Comparison of ENCODE assay signal across 9 mouse cellular contexts in genomic region chr5:149391574-149392375, GRCm38 (mm10). TPM values are rescaled to one million over a fixed set of nuclear protein-coding genes. Genes with fewer than 3 reads are reported as not detected.
DNase-seq lines count a peak whose midpoint lies in the region; ATAC-seq lines count a peak whose summit lies in the region.
"Had no signal": no experiment of that assay in that cellular context is flagged by ENCODE, and none has a peak within 500 bp of the region (broad histone marks: within the 10 kb centered on the region; RNA-seq: fewer than 3 reads in every experiment).

No protein-coding gene starts in this region.

- 0 out of 2 replicates have a peak overlapping the region, but pooled peaks have one; percentile 2 for H3K4me3 ChIP-seq in heart, embryonic 12.5 days
- no peak overlapping the region for H3K4me3 ChIP-seq in embryonic facial prominence, embryonic 13.5 days
- no peak overlapping the region for H3K4me3 ChIP-seq in liver, embryonic 13.5 days (replicated peaks)
- H3K4me3 ChIP-seq: neural tube, embryonic 12.5 days had no signal

- no peak for DNase-seq in heart, postnatal 14 days
- DNase-seq in CD4-positive, CD25-positive, alpha-beta regulatory T cell, adult 2 months (ENCODE audit: low read depth, low spot score) = peak; percentile 68
- DNase-seq in liver, embryonic 13.5 days = no peak
- no peak for DNase-seq in right cerebral cortex, postnatal 36 days (ENCODE audit: low spot score in 2 of 2)
- DNase-seq in frontal cortex, postnatal 25 days (ENCODE audit: low spot score in 2 of 2) = no peak
- no peak for DNase-seq in spleen, adult 18-20 months

- H3K9ac ChIP-seq in heart, embryonic 12.5 days = no peak overlapping the region
- H3K9ac ChIP-seq in embryonic facial prominence, embryonic 13.5 days = no peak overlapping the region
- no peak overlapping the region for H3K9ac ChIP-seq in liver, embryonic 13.5 days
- H3K9ac ChIP-seq: neural tube, embryonic 12.5 days had no signal

- H3K4me1 ChIP-seq in heart, embryonic 12.5 days (replicated peaks) = peaks cover 26% of the 10 kb centered on the region
- H3K4me1 ChIP-seq in embryonic facial prominence, embryonic 13.5 days = peaks cover 35% of the 10 kb centered on the region
- no peaks in the 10 kb centered on the region for H3K4me1 ChIP-seq in liver, embryonic 13.5 days (replicated peaks)
- H3K4me1 ChIP-seq: neural tube, embryonic 12.5 days had no signal

- H3K9me3 ChIP-seq in heart, embryonic 12.5 days (replicated peaks) = peaks cover 4% of the 10 kb centered on the region
- no peaks in the 10 kb centered on the region for H3K9me3 ChIP-seq in embryonic facial prominence, embryonic 13.5 days
- no peaks in the 10 kb centered on the region for H3K9me3 ChIP-seq in liver, embryonic 13.5 days (replicated peaks)
- H3K9me3 ChIP-seq: neural tube, embryonic 12.5 days had no signal

- intact Hi-C loops in heart, postnatal 14 days (cut with DNase I) = loop anchor here (5.0 kb wide), 1 partner anchor 131 kb away; no protein-coding TSS in a partner anchor

- H3K27ac ChIP-seq in heart, embryonic 12.5 days (ENCODE audit: poor library complexity, severe bottlenecking) = peak overlapping the region; percentile 83
- H3K27ac ChIP-seq in embryonic facial prominence, embryonic 13.5 days = peak overlapping the region; percentile 68
- H3K27ac ChIP-seq in liver, embryonic 13.5 days = peak overlapping the region; percentile 23; the same call in 1 of the 2 replicates
- H3K27ac ChIP-seq: neural tube, embryonic 12.5 days had no signal

- H3K36me3 ChIP-seq in heart, embryonic 12.5 days = no peaks in the 10 kb centered on the region
- no peaks in the 10 kb centered on the region for H3K36me3 ChIP-seq in embryonic facial prominence, embryonic 13.5 days
- no peaks in the 10 kb centered on the region for H3K36me3 ChIP-seq in liver, embryonic 13.5 days
- H3K36me3 ChIP-seq: neural tube, embryonic 12.5 days had no signal

- ATAC-seq in heart, embryonic 12.5 days (ENCODE audit: insufficient number of reproducible peaks, low FRiP score) = peak; percentile 34; the same call in 1 of the 2 replicates
- ATAC-seq in embryonic facial prominence, embryonic 13.5 days (ENCODE audit: insufficient number of reproducible peaks, insufficient read depth, low FRiP score, low TSS enrichment, low read depth) = no peak
- no peak for ATAC-seq in liver, embryonic 13.5 days (ENCODE audit: low read depth)

- 0 out of 2 replicates have a peak, but pooled peaks cover 3% of the 10 kb centered on the region for H3K27me3 ChIP-seq in heart, embryonic 12.5 days (replicated peaks)
- H3K27me3 ChIP-seq in embryonic facial prominence, embryonic 13.5 days = peaks cover 11% of the 10 kb centered on the region
- no peaks in the 10 kb centered on the region for H3K27me3 ChIP-seq in liver, embryonic 13.5 days
- H3K27me3 ChIP-seq: neural tube, embryonic 12.5 days had no signal

- WGBS in heart, embryonic 12.5 days = 9% methylated on average over 18 of the region's 18 CpGs
- WGBS in embryonic facial prominence, embryonic 13.5 days = 20% methylated on average over 18 of the region's 18 CpGs
- 4% methylated on average over 18 of the region's 18 CpGs for WGBS in liver, embryonic 13.5 days (ENCODE audit: insufficient replicate concordance)

- peak overlapping the region; percentile 48 for H3K4me2 ChIP-seq in heart, embryonic 12.5 days
- H3K4me2 ChIP-seq in embryonic facial prominence, embryonic 13.5 days = peak overlapping the region; percentile 30
- 0 out of 2 replicates have a peak overlapping the region, but pooled peaks have one; percentile 24 for H3K4me2 ChIP-seq in liver, embryonic 13.5 days
- H3K4me2 ChIP-seq: neural tube, embryonic 12.5 days had no signal

RNA-seq across cellular contexts. Expression of gene Medag, which starts 19.8 kb away (rescaled TPM):
- polyA plus RNA-seq in heart, embryonic 12.5 days (2016; fragmentation: Nextera tagmentation; extraction: Ambion mirVana) = 1.2 and 1.4 TPM in 2 replicates
- total RNA-seq in heart, postnatal 14 days (2021) = 10 to 100 TPM; 14.1 to 16.1 TPM
- 0.48 and 0.93 TPM in 2 replicates for polyA plus RNA-seq in embryonic facial prominence, embryonic 13.5 days (2015; fragmentation: Nextera tagmentation; extraction: Ambion mirVana)
- polyA plus RNA-seq in liver, embryonic 13.5 days (2015; fragmentation: Nextera tagmentation; extraction: Ambion mirVana) = 0.28 and 0.36 TPM in 2 replicates

RNA-seq across cellular contexts. Expression of gene Tex26, which starts 47.7 kb away (rescaled TPM):
- 0.56 and 0.77 TPM in 2 replicates for polyA plus RNA-seq in heart, embryonic 12.5 days (2016; fragmentation: Nextera tagmentation; extraction: Ambion mirVana)
- not detected for total RNA-seq in heart, postnatal 14 days (2021)
- 0.34 TPM in 1 of 2 replicates, not detected in the other for polyA plus RNA-seq in embryonic facial prominence, embryonic 13.5 days (2015; fragmentation: Nextera tagmentation; extraction: Ambion mirVana)
- polyA plus RNA-seq in liver, embryonic 13.5 days (2015; fragmentation: Nextera tagmentation; extraction: Ambion mirVana) = 0.10 TPM in 2 replicates

Comparison
In these comparisons a context has a peak if more than half of its experiments do, and no peak if none do; other contexts are left out.
1. H3K27ac ChIP-seq: peak in every context shown above with its lines; median percentile 83 in heart, embryonic 12.5 days; 68 in embryonic facial prominence, embryonic 13.5 days; 23 in liver, embryonic 13.5 days.